Mouse (Mus musculus): ENCODE results near the gene Cwc15. TPM values are rescaled to one million over a fixed set of nuclear protein-coding genes. Genes with fewer than 3 reads are reported as not detected.
"Not testable (repeated sequence)": the region's sequence is repeated elsewhere in the genome, so short reads cannot be mapped to it uniquely, and the experiment has no call there.

The Cwc15 gene
- polyA plus RNA-seq (2014; fragmentation: Nextera tagmentation; extraction: Ambion mirVana), result 210 and 233 TPM in 2 replicates

GRCm38 (mm10) chr9:14500023-14500915 is at the start of gene Cwc15, which contains the start of gene Kdm4d:
Gene Cwc15 (plus strand): TSS chr9:14500617.
Gene Kdm4d (minus strand): TSS chr9:14500482.
- DNase-seq (ENCODE audit: low spot score) (peak; percentile 98), ATAC-seq (replicated peaks; ENCODE audit: insufficient number of reproducible peaks, low FRiP score, low TSS enrichment, low read depth) (peak; percentile 97)
- Histone ChIP-seq H3K27me3 (ENCODE audit: control insufficient read depth, insufficient read depth, low read length) (no peaks in the 10 kb centered on the region), H3K4me1 (ENCODE audit: control insufficient read depth, insufficient read depth, low read length) (no peaks in the 10 kb centered on the region), H3K9me3 (replicated peaks; ENCODE audit: control insufficient read depth, low read length) (no peaks in the 10 kb centered on the region), H3K9ac (replicated peaks; ENCODE audit: low read length) (peak within 1 kb of the TSS; percentile 72), H3K36me3 (replicated peaks; ENCODE audit: control insufficient read depth, insufficient read depth, low read depth, low read length) (peaks cover 3% of the 10 kb centered on the region), H3K4me2 (ENCODE audit: low read depth, low read length) (peak within 1 kb of the TSS; percentile 65), H3K27ac (replicated peaks; ENCODE audit: low read depth, low read length) (no peak within 1 kb of the TSS; the same call in 1 of the 2 replicates), H3K4me3 (ENCODE audit: low read depth, low read length) (peak within 1 kb of the TSS; percentile 49)
- WGBS, result under 1% methylated on average over 59 of the region's 59 CpGs

GRCm38 (mm10) chr9:14451120-14451519 is 49.3 kb upstream of the Cwc15 start:
- H3K36me3 ChIP-seq (replicated peaks; ENCODE audit: control insufficient read depth, insufficient read depth, low read depth, low read length); H3K4me3 ChIP-seq (ENCODE audit: low read depth, low read length); H3K9me3 ChIP-seq (replicated peaks; ENCODE audit: control insufficient read depth, low read length); DNase-seq (ENCODE audit: low spot score); H3K4me1 ChIP-seq (ENCODE audit: control insufficient read depth, insufficient read depth, low read length); H3K4me2 ChIP-seq (ENCODE audit: low read depth, low read length); ATAC-seq (replicated peaks; ENCODE audit: insufficient number of reproducible peaks, low FRiP score, low TSS enrichment, low read depth); H3K9ac ChIP-seq (replicated peaks; ENCODE audit: low read length); H3K27me3 ChIP-seq (ENCODE audit: control insufficient read depth, insufficient read depth, low read length); H3K27ac ChIP-seq (replicated peaks; ENCODE audit: low read depth, low read length): not testable (repeated sequence)
- WGBS, result 63% methylated on average over 8 of the region's 8 CpGs

GRCm38 (mm10) chr9:14456320-14456719 is 44.1 kb upstream of the Cwc15 start:
- Histone ChIP-seq H3K36me3 (replicated peaks; ENCODE audit: control insufficient read depth, insufficient read depth, low read depth, low read length) (no peaks in the 10 kb centered on the region), H3K27me3 (ENCODE audit: control insufficient read depth, insufficient read depth, low read length) (no peaks in the 10 kb centered on the region), H3K4me1 (ENCODE audit: control insufficient read depth, insufficient read depth, low read length) (no peaks in the 10 kb centered on the region), H3K4me3 (ENCODE audit: low read depth, low read length) (no peak overlapping the region), H3K9ac (replicated peaks; ENCODE audit: low read length) (no peak overlapping the region), H3K9me3 (replicated peaks; ENCODE audit: control insufficient read depth, low read length) (no peaks in the 10 kb centered on the region), H3K27ac (replicated peaks; ENCODE audit: low read depth, low read length) (no peak overlapping the region), H3K4me2 (ENCODE audit: low read depth, low read length) (no peak overlapping the region)
- 91% methylated on average over 3 of the region's 3 CpGs for WGBS
- no peak for DNase-seq (ENCODE audit: low spot score)
- ATAC-seq (replicated peaks; ENCODE audit: insufficient number of reproducible peaks, low FRiP score, low TSS enrichment, low read depth), result no peak

- WGBS, result 93% methylated on average over 1 of the region's 1 CpGs
- DNase-seq (ENCODE audit: low spot score); H3K27me3 ChIP-seq (ENCODE audit: control insufficient read depth, insufficient read depth, low read length); H3K36me3 ChIP-seq (replicated peaks; ENCODE audit: control insufficient read depth, insufficient read depth, low read depth, low read length); H3K4me1 ChIP-seq (ENCODE audit: control insufficient read depth, insufficient read depth, low read length); H3K9me3 ChIP-seq (replicated peaks; ENCODE audit: control insufficient read depth, low read length); H3K27ac ChIP-seq (replicated peaks; ENCODE audit: low read depth, low read length); H3K4me2 ChIP-seq (ENCODE audit: low read depth, low read length); ATAC-seq (replicated peaks; ENCODE audit: insufficient number of reproducible peaks, low FRiP score, low TSS enrichment, low read depth); H3K4me3 ChIP-seq (ENCODE audit: low read depth, low read length); H3K9ac ChIP-seq (replicated peaks; ENCODE audit: low read length): not testable (repeated sequence)
Observed at GRCm38 (mm10) chr9:14462536-14462935, 37.9 kb upstream of the Cwc15 start.

GRCm38 (mm10) chr9:14463668-14464067 is 36.7 kb upstream of the Cwc15 start:
- not testable (repeated sequence) for DNase-seq (ENCODE audit: low spot score); H3K4me3 ChIP-seq (ENCODE audit: low read depth, low read length); H3K9ac ChIP-seq (replicated peaks; ENCODE audit: low read length); H3K27me3 ChIP-seq (ENCODE audit: control insufficient read depth, insufficient read depth, low read length); H3K9me3 ChIP-seq (replicated peaks; ENCODE audit: control insufficient read depth, low read length); H3K4me2 ChIP-seq (ENCODE audit: low read depth, low read length); H3K4me1 ChIP-seq (ENCODE audit: control insufficient read depth, insufficient read depth, low read length); H3K27ac ChIP-seq (replicated peaks; ENCODE audit: low read depth, low read length); ATAC-seq (replicated peaks; ENCODE audit: insufficient number of reproducible peaks, low FRiP score, low TSS enrichment, low read depth); H3K36me3 ChIP-seq (replicated peaks; ENCODE audit: control insufficient read depth, insufficient read depth, low read depth, low read length)
- 75% methylated on average over 12 of the region's 12 CpGs for WGBS

- WGBS, result 82% methylated on average over 4 of the region's 4 CpGs
- H3K4me1 ChIP-seq (ENCODE audit: control insufficient read depth, insufficient read depth, low read length), result no peaks in the 10 kb centered on the region
- H3K9ac ChIP-seq (replicated peaks; ENCODE audit: low read length), result no peak overlapping the region; the same call in 1 of the 2 replicates
- H3K4me3 ChIP-seq (ENCODE audit: low read depth, low read length), result no peak overlapping the region; the same call in 1 of the 2 replicates
- no peaks in the 10 kb centered on the region for H3K27me3 ChIP-seq (ENCODE audit: control insufficient read depth, insufficient read depth, low read length)
- no peaks in the 10 kb centered on the region for H3K9me3 ChIP-seq (replicated peaks; ENCODE audit: control insufficient read depth, low read length)
- DNase-seq (ENCODE audit: low spot score) (no peak), ATAC-seq (replicated peaks; ENCODE audit: insufficient number of reproducible peaks, low FRiP score, low TSS enrichment, low read depth) (no peak)
- no peak overlapping the region for H3K27ac ChIP-seq (replicated peaks; ENCODE audit: low read depth, low read length)
- peak overlapping the region; percentile 65; the same call in 1 of the 2 replicates for H3K4me2 ChIP-seq (ENCODE audit: low read depth, low read length)
- no peaks in the 10 kb centered on the region; the same call in 1 of the 2 replicates for H3K36me3 ChIP-seq (replicated peaks; ENCODE audit: control insufficient read depth, insufficient read depth, low read depth, low read length)
Observed at GRCm38 (mm10) chr9:14498896-14499705, 1.3 kb upstream of the Cwc15 start.

- Histone ChIP-seq H3K4me3 (ENCODE audit: low read depth, low read length) (peak overlapping the region; percentile 49), H3K9me3 (replicated peaks; ENCODE audit: control insufficient read depth, low read length) (no peaks in the 10 kb centered on the region), H3K36me3 (replicated peaks; ENCODE audit: control insufficient read depth, insufficient read depth, low read depth, low read length) (peaks cover 9% of the 10 kb centered on the region), H3K27ac (replicated peaks; ENCODE audit: low read depth, low read length) (no peak overlapping the region; the same call in 1 of the 2 replicates), H3K4me2 (ENCODE audit: low read depth, low read length) (peak overlapping the region; percentile 61), H3K9ac (replicated peaks; ENCODE audit: low read length) (peak overlapping the region; percentile 72), H3K4me1 (ENCODE audit: control insufficient read depth, insufficient read depth, low read length) (no peaks in the 10 kb centered on the region), H3K27me3 (ENCODE audit: control insufficient read depth, insufficient read depth, low read length) (no peaks in the 10 kb centered on the region)
- ATAC-seq (replicated peaks; ENCODE audit: insufficient number of reproducible peaks, low FRiP score, low TSS enrichment, low read depth) (no peak), DNase-seq (ENCODE audit: low spot score) (no peak)
- 3% methylated on average over 10 of the region's 10 CpGs for WGBS
Observed at GRCm38 (mm10) chr9:14500916-14501424, 553 bp downstream of the Cwc15 start.
